Mouse (Mus musculus): ENCODE results near the gene Higd1c. TPM values are rescaled to one million over a fixed set of nuclear protein-coding genes. Genes with fewer than 3 reads are reported as not detected.
"Not testable (repeated sequence)": the region's sequence is repeated elsewhere in the genome, so short reads cannot be mapped to it uniquely, and the experiment has no call there.

Higd1c gene
- total RNA-seq, 2 experiments from 2014 or later: not detected

DNA sequence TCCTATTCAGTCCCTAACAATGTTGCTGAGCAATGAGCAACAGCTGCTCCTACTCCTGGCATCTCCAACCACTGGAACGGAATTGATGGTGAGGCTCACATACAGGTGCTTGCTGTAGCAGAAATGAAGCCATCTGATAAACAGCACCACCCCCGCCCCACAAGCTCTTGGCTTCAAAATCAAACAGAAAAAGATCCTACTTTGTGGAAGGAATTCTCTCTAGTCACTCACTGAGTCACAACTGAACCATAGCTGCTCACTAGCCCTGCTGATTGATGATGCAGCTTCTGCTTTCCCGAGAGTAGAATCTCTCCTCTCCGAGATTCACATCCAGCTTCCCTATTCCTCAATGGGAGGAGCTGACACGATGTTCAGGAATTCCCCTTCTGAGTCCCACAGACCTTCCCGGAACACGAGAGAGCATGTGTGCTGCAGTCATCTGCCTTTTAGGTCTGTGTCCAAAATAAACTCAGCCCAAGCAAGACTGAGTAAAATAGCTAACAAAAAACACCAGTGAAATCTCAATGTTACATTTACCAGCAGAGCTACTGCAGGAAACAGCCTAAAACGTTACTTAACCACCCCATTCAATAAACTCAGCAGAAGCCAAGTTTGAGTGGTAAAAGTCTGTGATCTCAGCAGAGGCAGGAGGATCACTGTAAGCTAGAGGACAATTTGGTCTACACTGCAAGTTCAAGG, 56.9 kb downstream of the Higd1c start:
- DNase-seq: no peak
- intact Hi-C loops (cut with DNase I): loop anchor here (5.0 kb wide), 1 partner anchor 36 kb away; no protein-coding TSS in a partner anchor
- TF ChIP-seq CTCF (IDR thresholded peaks at IDR 0.05): no peak
- Histone ChIP-seq H3K27ac (peak overlapping the region; percentile 78), H3K4me3 (peak overlapping the region; percentile 96)

DNA sequence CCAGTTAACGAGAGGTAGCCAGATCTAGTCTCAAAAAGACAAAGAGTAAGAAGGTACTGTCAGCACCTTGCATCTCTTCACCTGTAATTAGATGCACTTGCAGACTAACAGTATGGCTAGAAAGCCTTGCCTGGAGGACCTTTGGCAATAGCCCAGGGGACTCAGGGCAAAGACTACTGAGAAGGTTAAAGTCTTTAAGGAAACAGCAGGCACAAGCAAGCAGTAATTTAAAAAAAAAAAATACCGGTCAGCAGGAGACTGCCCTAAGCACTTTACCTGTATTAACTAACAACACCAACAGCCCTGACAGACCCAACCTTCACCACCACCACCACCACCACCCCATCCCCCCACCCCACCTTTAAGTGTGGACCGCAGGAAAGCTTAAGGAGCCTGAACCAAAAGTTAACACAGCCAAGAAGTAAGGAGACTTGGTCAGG, 57.4 kb downstream of the Higd1c start, which contains the start of gene Gm5475:
Gm5475 (plus strand) TSS at position 390 of the 440 bp plus-strand sequence.
- intact Hi-C loops (cut with DNase I): loop anchor here (5.0 kb wide), 1 partner anchor 36 kb away; no protein-coding TSS in a partner anchor
- Histone ChIP-seq H3K4me3 (peak within 1 kb of the TSS; percentile 96), H3K27ac (peak within 1 kb of the TSS; percentile 93)
- DNase-seq: not testable (repeated sequence)

GRCm38 (mm10) chr15:100422476-100422875, 58.1 kb downstream of the Higd1c start:
- DNase-seq: peak; percentile 68
- Histone ChIP-seq H3K27ac (peak overlapping the region; percentile 93), H3K4me3 (peak overlapping the region; percentile 96)
- TF ChIP-seq CTCF (IDR thresholded peaks at IDR 0.05): no peak
- intact Hi-C loops (cut with DNase I): loop anchor here (5.0 kb wide), 1 partner anchor 35 kb away; no protein-coding TSS in a partner anchor

- intact Hi-C loops (cut with DNase I): loop anchor here (5.0 kb wide), 1 partner anchor 34 kb away; no protein-coding TSS in a partner anchor
- peak; percentile 99 for DNase-seq
- Histone ChIP-seq H3K27ac (peak overlapping the region; percentile 93), H3K4me3 (peak overlapping the region; percentile 96)
- no peak for TF ChIP-seq CTCF (IDR thresholded peaks at IDR 0.05)
Measured at GRCm38 (mm10) chr15:100422899-100423860, 58.8 kb downstream of the Higd1c start.

DNA sequence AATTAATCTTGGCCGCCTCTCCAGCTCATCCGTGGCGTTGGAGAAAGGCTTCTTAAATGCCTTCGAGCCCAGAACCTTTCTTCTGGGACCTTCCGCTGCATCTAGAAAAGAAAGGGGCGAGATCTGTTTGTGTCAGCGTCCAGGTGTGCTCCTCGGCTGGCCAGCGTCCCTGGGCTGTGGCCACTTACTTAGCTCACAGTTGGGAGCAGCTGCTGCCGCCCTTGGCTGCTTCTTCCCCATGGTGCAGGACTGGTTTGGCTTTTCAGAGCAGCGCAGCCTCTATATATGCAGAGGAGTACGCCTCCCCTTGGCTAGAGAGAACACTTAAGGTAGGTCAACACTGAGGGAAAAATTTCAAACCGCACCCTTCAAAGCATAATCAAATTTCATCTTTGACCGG, 59.6 kb downstream of the Higd1c start:
- peak; percentile 65 for DNase-seq
- intact Hi-C loops (cut with DNase I): loop anchor here (5.0 kb wide), 1 partner anchor 33 kb away; no protein-coding TSS in a partner anchor
- H3K4me3 ChIP-seq: peak overlapping the region; percentile 96

GRCm38 (mm10) chr15:100424396-100425122, 60.2 kb downstream of the Higd1c start, which contains the start of gene Slc11a2:
Gene Slc11a2, minus strand, starts transcription at chr15:100425072.
- intact Hi-C loops (cut with DNase I): loop anchor here (5.0 kb wide), 1 partner anchor 33 kb away; no protein-coding TSS in a partner anchor
- Histone ChIP-seq H3K4me3 (peak within 1 kb of the TSS; percentile 96), H3K27ac (peak within 1 kb of the TSS; percentile 6; the same call in 1 of the 2 replicates)
- DNase-seq: no peak
- TF ChIP-seq CTCF (IDR thresholded peaks at IDR 0.05): no peak

More for the DNA sequence above, 59.6 kb downstream of the Higd1c start:
- H3K27ac ChIP-seq: peak overlapping the region; percentile 6; the same call in 1 of the 2 replicates
- TF ChIP-seq CTCF (IDR thresholded peaks at IDR 0.05): no peak

DNA sequence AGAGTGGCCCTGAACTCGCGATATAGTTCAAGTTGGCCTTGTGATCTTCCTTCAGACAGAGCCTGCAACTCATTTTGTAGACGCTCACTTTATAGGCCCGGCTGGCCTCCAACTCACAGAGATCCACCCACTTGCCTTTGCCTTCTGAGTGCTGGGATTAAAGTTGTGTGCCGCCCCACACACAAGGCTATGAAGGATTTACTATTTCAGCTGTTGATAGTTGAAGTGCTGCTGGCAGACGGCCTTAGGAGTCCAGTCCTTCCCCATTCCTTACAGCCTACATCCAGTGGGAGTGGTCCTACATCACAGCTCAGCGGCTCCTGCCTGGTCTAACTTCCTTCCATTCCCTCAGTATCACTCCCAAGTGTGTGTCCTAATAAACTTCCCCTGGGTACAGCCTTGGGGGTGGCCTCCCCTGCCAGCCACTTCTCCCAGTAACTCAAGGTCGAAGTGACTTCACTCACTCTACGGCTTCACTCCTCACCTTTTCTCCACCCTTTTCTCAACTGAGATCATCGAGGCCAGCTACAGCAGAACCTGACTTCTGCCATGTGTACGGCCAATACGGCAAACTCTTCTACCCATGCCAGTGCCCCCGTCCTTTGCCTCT, 64.1 kb downstream of the Higd1c start:
- H3K4me3 ChIP-seq: no peak overlapping the region
- no peak for DNase-seq
- intact Hi-C loops (cut with DNase I): no loop called here
- no peak for TF ChIP-seq CTCF (IDR thresholded peaks at IDR 0.05)
- no peak overlapping the region for H3K27ac ChIP-seq

DNA sequence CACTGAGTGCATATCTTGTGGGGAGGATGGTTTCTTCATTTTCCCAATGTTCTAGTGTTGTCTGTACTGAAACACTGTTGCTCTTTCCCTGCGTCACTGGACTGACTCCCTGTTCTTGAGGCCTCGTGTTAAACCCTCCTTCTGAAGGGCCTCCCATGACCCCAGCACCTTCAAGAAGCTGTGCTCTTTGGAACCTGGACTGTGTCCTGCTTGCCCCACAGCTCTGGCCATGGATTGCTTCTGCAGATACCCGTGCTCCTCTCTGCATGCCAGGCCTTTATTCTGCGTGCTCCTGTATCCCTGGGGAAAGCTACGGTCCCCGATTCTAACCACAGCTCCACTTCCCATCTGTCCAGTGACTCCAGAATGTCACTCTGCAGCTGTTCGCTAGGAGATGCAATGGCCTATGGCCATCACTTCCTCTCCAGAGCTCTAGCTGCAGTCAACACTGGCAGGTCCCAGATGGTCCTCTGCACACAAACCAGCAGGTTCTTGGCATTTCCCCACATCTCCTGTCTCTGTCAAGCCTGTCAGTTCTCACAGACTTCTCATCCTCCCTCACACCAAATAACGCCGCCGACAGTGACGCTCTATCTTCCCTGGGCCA, 65.7 kb downstream of the Higd1c start:
- Histone ChIP-seq H3K27ac (no peak overlapping the region), H3K4me3 (no peak overlapping the region)
- intact Hi-C loops (cut with DNase I): no loop called here
- no peak for TF ChIP-seq CTCF (IDR thresholded peaks at IDR 0.05)
- DNase-seq: no peak

DNA sequence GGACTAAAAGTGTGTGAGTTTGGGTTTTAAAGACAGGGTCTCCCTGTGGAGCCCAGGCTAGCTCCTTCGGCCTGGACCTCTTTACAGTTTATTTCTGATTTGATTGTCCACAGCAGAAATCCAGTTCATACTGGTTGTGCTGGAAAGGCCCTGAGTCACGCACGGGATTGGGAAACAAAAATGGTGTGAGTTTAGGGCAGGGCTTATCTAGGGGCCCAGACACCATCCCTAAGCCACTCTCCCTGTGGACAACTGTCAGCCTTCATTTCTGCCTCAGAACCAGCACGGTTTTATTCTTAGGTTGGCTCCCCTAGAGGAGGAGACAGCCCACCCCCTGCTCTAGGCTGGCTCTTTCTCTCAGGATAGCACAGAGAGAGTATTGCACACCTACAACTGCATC, 68.9 kb downstream of the Higd1c start:
- H3K27ac ChIP-seq: no peak overlapping the region
- intact Hi-C loops (cut with DNase I): no loop called here
- TF ChIP-seq CTCF (IDR thresholded peaks at IDR 0.05): no peak
- H3K4me3 ChIP-seq: no peak overlapping the region
- no peak for DNase-seq

Other genes starting within 250 kb of the Higd1c start
- 10 to 100 TPM; 55.4 to 56.6 TPM for gene Atf1, start 136.7 kb upstream of the Higd1c start, total RNA-seq (2021)
- gene Tmprss12, start 83.7 kb upstream of the Higd1c start, total RNA-seq (2021): not detected
- gene Mettl7a1, start 60.4 kb upstream of the Higd1c start, total RNA-seq (2021): 10 to 100 TPM; 33.4 to 38.9 TPM
- gene Mettl7a3, start 29.6 kb upstream of the Higd1c start, total RNA-seq (2021): under 1 TPM; 0.31 to 0.54 TPM
- gene Methig1, start 11.4 kb upstream of the Higd1c start, total RNA-seq (2021): not detected
- under 1 TPM; 0.36 to 0.82 TPM for gene Mettl7a2, start 11.3 kb upstream of the Higd1c start, total RNA-seq (2021)
- gene Gm5475, start 57.6 kb downstream of the Higd1c start, total RNA-seq (2021): not detected
- 10 to 100 TPM; 38.4 to 52.0 TPM for gene Slc11a2, start 60.5 kb downstream of the Higd1c start, total RNA-seq (2021)
- 1 to 10 TPM; 8.8 to 10.0 TPM for gene Letmd1, start 104.5 kb downstream of the Higd1c start, total RNA-seq (2021)
- gene Csrnp2, start 130.9 kb downstream of the Higd1c start, total RNA-seq (2021): 1 to 10 TPM; 2.8 to 3.0 TPM
- gene Tfcp2, start 187.5 kb downstream of the Higd1c start, total RNA-seq (2021): 10 to 100 TPM; 11.6 to 12.6 TPM
- 10 to 100 TPM; 12.9 to 13.1 TPM for gene Pou6f1, start 235.4 kb downstream of the Higd1c start, total RNA-seq (2021)